Mouse (Mus musculus) left cerebral cortex, adult 2 months (tissue): Measurements from ENCODE around the gene Palld. TPM values are rescaled to one million over a fixed set of nuclear protein-coding genes. Genes with fewer than 3 reads are reported as not detected.

Experiments
- DNase-seq, 2 experiments: peaks; one replicate each; pipeline ENCODE4 v3.0.0; 2021 to 2022; ENCODE audit warnings: low spot score in 2 of 2, mixed read lengths in 1 of 2; ENCODE audit errors: extremely low spot score in 1 of 2
- H3K27ac ChIP-seq: fragments of 200-600 bp; 2 replicates; pipeline ENCODE4 v1.8.1; 2022
- H3K4me3 ChIP-seq: fragments of 200-600 bp; 2 replicates; pipeline ENCODE4 v1.8.1; 2022
- CTCF ChIP-seq: fragments of 200-600 bp; IDR thresholded peaks from 2 replicates; pipeline ENCODE4 v1.8.1; 2022; ENCODE audit warnings: antibody characterized with exemption, mild to moderate bottlenecking, moderate library complexity
- intact Hi-C: fragments of 180-260 bp; cut with DNase I; formaldehyde crosslinking; loops from one replicate; pipeline ENCODE4 v1.15.1; 2025
- total RNA-seq, 2 experiments: library from RNA; stranded (reverse); gene quantifications; 2 replicates each; pipeline ENCODE4 v1.2.3; 2021

Palld gene
- total RNA-seq, 2 experiments from 2014 or later: 4.1 to 4.9 TPM

- intact Hi-C loops: no loop called here
- no peak for TF ChIP-seq CTCF
- no peak for DNase-seq
- Histone ChIP-seq H3K27ac (no peak overlapping the region), H3K4me3 (no peak overlapping the region)
Measured at GRCm38 (mm10) chr8:61607463-61607813, 295.1 kb downstream of the Palld start.

- Histone ChIP-seq H3K4me3 (no peak overlapping the region), H3K27ac (no peak overlapping the region)
- TF ChIP-seq CTCF: no peak
- intact Hi-C loops: no loop called here
- DNase-seq: peak; percentile 29 to 43
Measured at GRCm38 (mm10) chr8:61606795-61607462, 295.6 kb downstream of the Palld start.

GRCm38 (mm10) chr8:61604871-61605270, 297.6 kb downstream of the Palld start:
- Histone ChIP-seq H3K27ac (no peak overlapping the region), H3K4me3 (no peak overlapping the region)
- intact Hi-C loops: no loop called here
- TF ChIP-seq CTCF: no peak
- DNase-seq: no peak

GRCm38 (mm10) chr8:61596889-61597288, 305.6 kb downstream of the Palld start:
- no peak for TF ChIP-seq CTCF
- intact Hi-C loops: no loop called here
- Histone ChIP-seq H3K4me3 (no peak overlapping the region), H3K27ac (no peak overlapping the region)
- no peak for DNase-seq

- TF ChIP-seq CTCF: no peak
- DNase-seq: no peak
- Histone ChIP-seq H3K27ac (no peak overlapping the region), H3K4me3 (peak overlapping the region; percentile 53)
- intact Hi-C loops: no loop called here
Measured at GRCm38 (mm10) chr8:61591446-61591845, 311.0 kb downstream of the Palld start.

- TF ChIP-seq CTCF: no peak
- Histone ChIP-seq H3K27ac (no peak overlapping the region), H3K4me3 (peak overlapping the region; percentile 53)
- intact Hi-C loops: no loop called here
- peak; percentile 55 to 58 for DNase-seq
Measured at GRCm38 (mm10) chr8:61590551-61591431, 311.7 kb downstream of the Palld start.

- intact Hi-C loops: no loop called here
- H3K4me3 ChIP-seq: no peak overlapping the region
- no peak for TF ChIP-seq CTCF
- DNase-seq: no peak
- no peak overlapping the region for H3K27ac ChIP-seq
Measured at GRCm38 (mm10) chr8:61589972-61590391, 312.5 kb downstream of the Palld start.

- DNase-seq: no peak
- no peak overlapping the region for H3K27ac ChIP-seq
- intact Hi-C loops: no loop called here
- no peak overlapping the region for H3K4me3 ChIP-seq
- no peak for TF ChIP-seq CTCF
Measured at GRCm38 (mm10) chr8:61588336-61588735, 314.2 kb downstream of the Palld start.

GRCm38 (mm10) chr8:61587731-61588130, 314.8 kb downstream of the Palld start:
- Histone ChIP-seq H3K27ac (no peak overlapping the region), H3K4me3 (no peak overlapping the region)
- TF ChIP-seq CTCF: no peak
- intact Hi-C loops: no loop called here
- no peak for DNase-seq

GRCm38 (mm10) chr8:61586529-61586928, 316.0 kb downstream of the Palld start:
- no peak for DNase-seq
- no peak overlapping the region for H3K4me3 ChIP-seq
- H3K27ac ChIP-seq: no peak overlapping the region
- intact Hi-C loops: no loop called here
- TF ChIP-seq CTCF: no peak

GRCm38 (mm10) chr8:61585746-61586145, 316.7 kb downstream of the Palld start:
- DNase-seq: no peak
- intact Hi-C loops: no loop called here
- Histone ChIP-seq H3K27ac (no peak overlapping the region), H3K4me3 (no peak overlapping the region)
- no peak for TF ChIP-seq CTCF

- DNase-seq: no peak
- intact Hi-C loops: no loop called here
- no peak for TF ChIP-seq CTCF
- H3K27ac ChIP-seq: no peak overlapping the region
- H3K4me3 ChIP-seq: no peak overlapping the region
Measured at GRCm38 (mm10) chr8:61584714-61585383, 317.6 kb downstream of the Palld start.
